Mouse (Mus musculus): ENCODE measurements around the gene Exoc8. TPM values are rescaled to one million over a fixed set of nuclear protein-coding genes. Genes with fewer than 3 reads are reported as not detected.

Gene Exoc8
- polyA plus RNA-seq (2012; rRNA removed), result 12.2 and 13.9 TPM in 2 replicates

DNA sequence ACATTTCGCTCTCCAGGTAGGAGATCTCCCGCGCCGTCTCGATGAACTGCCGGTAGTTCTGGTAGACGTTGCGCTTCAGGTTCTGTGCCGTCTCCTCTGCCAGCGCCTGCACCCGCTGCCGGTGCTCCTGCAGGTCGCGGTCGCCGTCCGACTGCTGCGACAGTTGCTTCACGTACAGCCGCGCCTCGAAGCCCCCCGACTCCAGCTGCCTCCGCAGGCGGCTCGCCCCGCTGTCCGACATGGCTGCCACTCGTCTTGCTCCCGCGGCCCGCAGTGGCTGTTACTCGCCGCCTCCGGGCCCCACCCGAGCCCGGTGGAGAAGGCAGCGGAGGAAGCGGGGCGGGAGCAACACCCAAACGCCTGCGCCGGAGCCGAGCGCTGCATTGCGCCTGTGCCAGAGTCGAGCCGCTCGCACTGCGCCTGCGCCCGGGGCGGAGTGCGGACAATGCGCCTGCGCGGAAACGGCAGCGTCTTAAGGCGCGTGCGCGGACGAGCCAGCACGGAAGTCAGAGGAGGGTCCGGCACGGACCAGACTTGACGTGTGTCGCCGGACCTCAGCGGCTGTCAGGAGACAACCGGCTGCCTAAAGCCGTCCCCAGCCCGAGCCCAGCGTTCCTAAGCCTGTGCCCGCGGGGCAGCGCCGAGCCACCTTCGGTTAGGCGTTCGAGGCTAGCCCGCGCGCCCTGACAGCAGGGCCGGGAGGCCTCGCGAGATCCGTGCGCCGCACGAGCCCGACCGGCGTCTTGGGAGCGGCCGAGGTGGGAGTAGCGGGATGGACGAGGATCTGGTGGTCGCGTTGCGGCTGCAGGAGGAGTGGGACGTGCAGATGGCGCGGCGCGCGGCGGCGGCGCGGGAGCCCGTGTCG is at the start of gene Exoc8, which contains the start of gene Sprtn:
Gene Exoc8 (minus strand): TSS at position 320 of the 865 bp plus-strand sequence.
Gene Sprtn (plus strand): TSS at position 501 of the 865 bp plus-strand sequence.
- DNase-seq (ENCODE audit: low spot score), result peak; percentile 100

DNA sequence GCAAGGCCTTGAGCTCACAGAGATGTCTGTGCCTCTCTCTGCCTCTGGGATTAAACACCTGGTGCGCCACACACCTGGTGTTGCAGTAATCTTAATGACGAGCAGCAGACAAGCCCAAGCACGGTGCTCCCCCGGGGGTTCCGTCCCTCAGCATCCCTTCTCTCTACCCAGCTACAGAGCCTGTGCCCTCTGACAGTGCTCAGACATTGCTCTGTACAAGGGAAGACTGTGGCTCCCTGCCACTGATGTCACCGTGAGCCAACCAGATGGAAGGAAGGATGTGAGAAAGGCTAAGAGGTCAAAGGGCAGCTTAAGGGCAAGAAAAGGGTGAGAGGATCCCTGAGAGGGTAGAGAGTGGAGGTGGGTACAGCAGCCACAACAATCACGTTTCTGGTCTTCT is 46.9 kb upstream of the Exoc8 start:
- no peak for DNase-seq (ENCODE audit: low spot score)

DNA sequence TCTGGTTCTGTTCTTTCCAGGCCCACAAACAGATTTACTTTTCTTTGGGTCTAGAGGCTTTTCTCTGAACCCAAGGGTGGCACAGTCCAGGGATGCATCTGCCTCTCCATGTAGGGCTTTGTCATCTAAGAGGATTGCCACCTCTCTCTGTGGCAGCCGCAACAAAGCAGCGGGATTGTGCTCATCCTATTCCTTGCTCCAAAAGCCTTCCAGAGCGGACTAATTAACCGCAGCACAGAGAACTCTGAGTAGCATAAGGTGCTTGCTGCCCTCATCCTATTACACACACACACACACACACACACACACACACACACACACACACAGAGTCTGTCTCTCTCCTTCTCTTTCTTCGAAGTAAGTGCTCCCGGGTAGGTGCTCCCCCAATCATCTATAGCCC is 46.3 kb upstream of the Exoc8 start:
- DNase-seq (ENCODE audit: low spot score), result no peak

- no peak for DNase-seq (ENCODE audit: low spot score)
Observed at GRCm38 (mm10) chr8:124937293-124937692, 39.8 kb upstream of the Exoc8 start.

GRCm38 (mm10) chr8:124936699-124937098 is 39.2 kb upstream of the Exoc8 start:
- DNase-seq (ENCODE audit: low spot score), result no peak

GRCm38 (mm10) chr8:124935116-124935515 is 37.6 kb upstream of the Exoc8 start:
- DNase-seq (ENCODE audit: low spot score), result no peak

DNA sequence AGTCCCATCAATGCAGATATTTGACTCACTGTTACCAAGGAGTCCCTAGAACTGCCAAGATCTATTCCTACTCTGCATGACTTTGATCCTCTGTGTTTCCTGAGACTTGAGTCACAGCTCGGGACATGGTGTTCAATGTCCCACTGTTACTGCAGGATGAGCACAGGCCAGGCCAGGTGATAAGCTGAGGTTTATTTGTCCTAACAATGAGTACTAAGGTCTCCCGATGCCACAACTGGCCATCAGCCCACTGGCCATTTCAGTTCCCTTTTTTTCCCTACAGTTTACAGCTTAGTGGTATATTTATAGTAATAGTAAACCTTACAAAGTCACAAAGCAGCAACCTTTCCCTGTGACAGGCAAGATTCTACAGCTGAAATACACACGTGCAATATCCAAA is 34.9 kb upstream of the Exoc8 start:
- no peak for DNase-seq (ENCODE audit: low spot score)

- DNase-seq (ENCODE audit: low spot score), result no peak
Observed at GRCm38 (mm10) chr8:124930649-124931048, 33.1 kb upstream of the Exoc8 start.

GRCm38 (mm10) chr8:124930086-124930485 is 32.6 kb upstream of the Exoc8 start:
- DNase-seq (ENCODE audit: low spot score), result no peak

GRCm38 (mm10) chr8:124929006-124929405 is 31.5 kb upstream of the Exoc8 start:
- no peak for DNase-seq (ENCODE audit: low spot score)

- DNase-seq (ENCODE audit: low spot score), result no peak
Observed at GRCm38 (mm10) chr8:124926351-124926771, 28.9 kb upstream of the Exoc8 start.

DNA sequence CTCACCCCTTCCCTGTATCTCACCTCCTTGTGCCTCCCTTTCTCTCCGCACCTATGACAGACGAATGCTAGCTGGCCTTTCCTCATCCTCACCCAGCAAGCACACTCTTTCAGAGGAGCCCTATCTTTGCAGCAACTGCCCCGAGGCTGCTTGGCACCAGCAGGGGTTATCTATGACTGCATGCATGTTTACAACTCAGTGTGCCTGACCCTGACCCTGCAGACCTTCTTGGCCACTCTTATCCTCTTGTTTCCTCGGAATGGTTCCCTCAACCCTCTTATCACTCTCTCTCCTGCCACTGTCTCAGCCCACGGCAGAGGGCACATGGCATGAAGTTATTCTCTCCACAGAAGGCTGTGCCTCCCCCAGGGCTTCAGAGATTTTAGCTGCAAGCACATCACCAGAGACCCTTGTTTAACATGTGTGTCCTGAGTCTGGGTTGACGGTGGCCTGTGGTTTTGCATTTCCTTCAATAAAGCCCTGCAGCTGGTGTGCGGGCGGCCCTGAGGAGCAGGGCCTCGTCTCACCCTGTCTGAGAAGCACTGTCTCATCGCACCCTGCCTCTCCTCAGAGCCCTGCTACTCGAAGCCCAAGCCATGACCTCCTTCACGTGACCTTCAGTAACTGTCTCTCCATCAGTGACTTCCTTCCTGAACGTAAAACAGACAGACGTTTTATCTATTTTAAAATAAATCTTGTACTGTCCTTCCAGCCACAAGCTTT is 28.2 kb upstream of the Exoc8 start:
- no peak for DNase-seq (ENCODE audit: low spot score)

GRCm38 (mm10) chr8:124923971-124924652 is 26.6 kb upstream of the Exoc8 start:
- DNase-seq (ENCODE audit: low spot score), result no peak

DNA sequence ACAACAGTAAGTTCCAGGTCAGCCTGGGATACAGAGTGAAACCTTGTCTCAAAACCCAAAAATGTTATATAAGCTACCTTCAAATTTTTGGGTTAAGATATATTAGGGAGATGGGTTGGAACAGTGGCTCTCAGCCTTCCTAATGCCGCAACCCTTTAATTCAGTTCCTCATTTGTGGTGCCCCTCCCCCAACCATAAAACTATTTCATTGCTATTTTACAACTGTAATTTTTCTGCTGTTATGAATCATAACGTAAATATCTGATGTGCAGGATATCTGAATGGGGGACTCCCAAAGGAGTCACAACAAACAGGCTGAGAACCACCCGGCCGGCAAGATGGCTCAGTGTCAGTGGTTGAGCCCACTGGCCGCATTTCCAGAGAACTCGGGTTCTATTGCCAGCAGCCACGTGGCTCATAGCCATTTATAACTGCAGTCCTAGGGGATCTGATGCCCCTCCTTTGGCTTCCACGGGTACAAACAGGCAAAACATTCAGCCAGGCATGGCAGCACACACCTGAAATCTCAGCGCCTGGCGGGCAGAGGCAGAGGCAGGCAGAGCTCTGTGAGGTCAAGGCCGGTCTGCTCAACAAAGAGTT is 25.1 kb upstream of the Exoc8 start:
- no peak for DNase-seq (ENCODE audit: low spot score)

- no peak for DNase-seq (ENCODE audit: low spot score)
Observed at GRCm38 (mm10) chr8:124921369-124922279, 24.1 kb upstream of the Exoc8 start.

GRCm38 (mm10) chr8:124917741-124918484 is 20.4 kb upstream of the Exoc8 start:
- DNase-seq (ENCODE audit: low spot score), result no peak

GRCm38 (mm10) chr8:124914061-124914460 is 16.6 kb upstream of the Exoc8 start:
- no peak for DNase-seq (ENCODE audit: low spot score)

- no peak for DNase-seq (ENCODE audit: low spot score)
Observed at GRCm38 (mm10) chr8:124911938-124912872, 14.7 kb upstream of the Exoc8 start.

GRCm38 (mm10) chr8:124910349-124910748 is 12.8 kb upstream of the Exoc8 start:
- no peak for DNase-seq (ENCODE audit: low spot score)

Measured in urinary bladder, adult 2 months (tissue).